Mouse (Mus musculus) thymus, adult 2 months (tissue): ENCODE results near the gene Rasgrp3. TPM values are rescaled to one million over a fixed set of nuclear protein-coding genes. Genes with fewer than 3 reads are reported as not detected.

Experiments used
- DNase-seq: peaks from one replicate; pipeline ENCODE4 v3.0.0; 2021
- H3K27ac ChIP-seq: fragments of 200-500 bp; 2 replicates; pipeline ENCODE4 v1.5.1; 2012; ENCODE audit warnings: low read length, control low read depth; ENCODE audit not compliant: control insufficient read depth, insufficient read depth
- H3K27me3 ChIP-seq: fragments of 200-500 bp; 2 replicates; pipeline ENCODE4 v1.6.1; 2012; ENCODE audit warnings: mild to moderate bottlenecking, low read length, moderate library complexity, mixed read lengths; ENCODE audit not compliant: control insufficient read depth, insufficient read depth
- H3K36me3 ChIP-seq: fragments of 200-500 bp; 2 replicates; pipeline ENCODE4 v1.6.1; 2012; ENCODE audit warnings: mild to moderate bottlenecking, low read length, moderate library complexity; ENCODE audit not compliant: control insufficient read depth, insufficient read depth
- H3K4me1 ChIP-seq: fragments of 200-500 bp; replicated peaks from 2 replicates; pipeline ENCODE4 v1.6.1; 2012; ENCODE audit warnings: low read length; ENCODE audit not compliant: control insufficient read depth, insufficient read depth
- H3K4me3 ChIP-seq: fragments of 200-500 bp; 2 replicates; pipeline ENCODE4 v1.5.1; 2012; ENCODE audit warnings: mild to moderate bottlenecking, low read length, control low read depth, moderate library complexity; ENCODE audit not compliant: control insufficient read depth, insufficient read depth
- CTCF ChIP-seq: fragments of 200-500 bp; IDR thresholded peaks from 2 replicates; pipeline ENCODE4 v1.5.1; 2012; ENCODE audit warnings: mild to moderate bottlenecking, control low read depth, low read length, moderate library complexity, borderline replicate concordance; ENCODE audit not compliant: control insufficient read depth, poor library complexity, insufficient read depth; ENCODE audit errors: extremely low read depth
- POLR2A ChIP-seq: fragments of 200-500 bp; IDR thresholded peaks from 2 replicates; pipeline ENCODE4 v1.6.1; 2012; ENCODE audit warnings: mild to moderate bottlenecking, low read length, control low read depth, moderate library complexity; ENCODE audit not compliant: control insufficient read depth, poor library complexity, insufficient read depth; ENCODE audit errors: extremely low read depth
- WGBS: fragments of 180-500 bp; shearing (Covaris S2); methylation state at CpG from one replicate; pipeline ENCODE4 v1.1.7; 2018; 5-methylcytosine and 5-hydroxymethylcytosine counted together
- polyA plus RNA-seq: library from polyadenylated mRNA; depleted of rRNA; stranded (reverse); fragments of >200 nt; gene quantifications from 2 replicates; pipeline ENCODE4 v1.2.3, GENCODE M21; 2012

Rasgrp3 gene
- polyA plus RNA-seq, 1 experiment, result 1.9 TPM

DNA sequence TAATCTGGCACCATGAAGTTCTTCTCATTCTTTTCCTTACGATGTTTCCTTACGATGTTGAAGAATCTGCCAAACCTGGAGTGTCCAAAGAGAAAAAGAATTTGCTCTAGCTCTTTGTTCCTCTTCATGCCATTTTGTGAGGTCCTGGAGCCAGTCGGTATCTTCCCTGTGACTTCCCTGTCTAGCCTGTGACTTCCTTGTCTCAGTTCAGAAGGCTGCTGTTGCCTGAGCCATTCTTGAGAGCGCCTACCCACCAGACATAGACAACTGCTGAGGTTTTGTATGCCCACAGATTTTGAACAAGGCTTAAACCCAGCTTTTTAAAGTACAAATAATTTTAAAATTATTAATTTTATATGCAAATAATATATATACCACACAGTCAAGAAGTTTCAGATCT, 31.3 kb downstream of the Rasgrp3 start:
- TF ChIP-seq POLR2A (no peak), CTCF (no peak)
- DNase-seq, result no peak
- WGBS, result 78% methylated on average over 4 of the region's 4 CpGs
- Histone ChIP-seq H3K27me3 (no peaks in the 10 kb centered on the region), H3K27ac (no peak overlapping the region), H3K4me3 (no peak overlapping the region), H3K4me1 (no peaks in the 10 kb centered on the region), H3K36me3 (no peaks in the 10 kb centered on the region)

DNA sequence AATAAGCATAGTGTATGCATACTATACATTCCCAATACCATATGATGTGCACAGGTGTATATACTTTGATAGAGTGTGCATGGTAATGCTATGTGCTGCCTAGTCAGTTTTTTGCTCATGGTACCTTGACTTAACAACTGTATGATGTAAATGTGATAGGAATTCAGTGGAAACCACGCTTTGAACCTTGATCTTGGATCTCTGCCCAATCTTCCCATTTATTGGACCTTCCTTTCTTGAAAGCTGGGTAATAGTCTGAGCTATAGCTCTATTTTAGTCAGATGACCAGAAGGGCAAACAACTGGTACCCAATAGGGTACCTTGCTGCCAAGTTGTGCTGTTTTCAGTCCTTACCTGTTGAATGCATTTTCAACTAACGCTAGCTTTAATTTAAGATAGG, 31.8 kb downstream of the Rasgrp3 start:
- Histone ChIP-seq H3K4me3 (no peak overlapping the region), H3K27me3 (no peaks in the 10 kb centered on the region), H3K4me1 (no peaks in the 10 kb centered on the region), H3K27ac (no peak overlapping the region), H3K36me3 (no peaks in the 10 kb centered on the region)
- TF ChIP-seq POLR2A, result no peak
- TF ChIP-seq CTCF, result no peak
- WGBS, result 94% methylated on average over 2 of the region's 2 CpGs
- DNase-seq, result no peak

DNA sequence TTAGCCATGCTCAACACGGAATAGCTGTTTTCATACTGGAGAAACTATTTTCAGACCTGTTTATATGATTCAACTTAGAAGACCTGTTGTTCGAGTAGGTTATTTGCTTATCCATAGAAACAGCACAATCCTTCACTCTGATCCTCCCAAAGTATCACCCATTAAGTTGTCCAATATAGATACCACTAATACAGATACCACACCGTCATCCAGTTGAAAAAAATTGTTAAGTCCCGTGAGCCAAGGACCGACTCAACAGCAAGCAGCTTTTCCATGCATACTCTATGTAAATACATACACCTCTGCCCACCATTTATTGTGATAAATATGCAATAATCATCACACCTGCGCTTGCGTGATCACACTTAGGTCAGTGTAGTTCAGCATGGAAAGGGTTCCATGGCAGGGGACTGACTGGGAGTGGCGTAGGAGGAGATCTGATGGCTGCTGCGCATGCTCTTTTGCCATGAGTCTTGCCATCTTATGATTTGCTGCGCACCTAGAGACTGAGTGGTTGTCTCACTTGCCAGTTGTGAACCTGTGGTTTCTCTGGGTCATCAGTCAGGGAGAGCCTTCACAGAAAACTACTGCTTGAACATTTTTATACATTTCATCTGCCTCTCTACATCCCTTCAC, 32.9 kb downstream of the Rasgrp3 start:
- H3K27me3 ChIP-seq, result no peaks in the 10 kb centered on the region
- DNase-seq, result no peak
- WGBS, result 98% methylated on average over 10 of the region's 10 CpGs
- TF ChIP-seq CTCF (no peak), POLR2A (no peak)
- no peak overlapping the region for H3K4me3 ChIP-seq
- H3K4me1 ChIP-seq, result no peaks in the 10 kb centered on the region
- H3K36me3 ChIP-seq, result no peaks in the 10 kb centered on the region
- H3K27ac ChIP-seq, result no peak overlapping the region

DNA sequence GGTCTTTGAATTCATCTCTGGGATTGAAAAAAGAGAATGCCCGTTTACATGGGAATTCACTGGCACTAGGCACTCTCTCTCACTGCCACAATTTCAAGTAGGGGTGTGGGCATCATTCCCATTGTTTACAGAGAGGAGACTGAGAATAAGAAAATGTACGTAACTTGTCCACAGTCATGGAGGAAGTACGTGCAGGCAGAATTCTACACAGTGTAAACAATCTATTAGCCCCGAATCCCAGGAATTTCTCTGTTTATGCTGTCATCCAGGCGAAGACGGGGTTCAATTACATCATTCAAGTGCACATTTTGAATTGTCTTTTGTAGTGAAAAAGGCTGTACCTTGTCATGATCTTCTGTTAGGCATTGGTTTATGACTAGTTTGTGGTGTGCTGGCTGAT, 34.6 kb downstream of the Rasgrp3 start:
- no peak for TF ChIP-seq POLR2A
- no peak for TF ChIP-seq CTCF
- DNase-seq, result no peak
- Histone ChIP-seq H3K27me3 (no peaks in the 10 kb centered on the region), H3K27ac (no peak overlapping the region), H3K36me3 (no peaks in the 10 kb centered on the region), H3K4me1 (no peaks in the 10 kb centered on the region), H3K4me3 (no peak overlapping the region)
- 90% methylated on average over 6 of the region's 6 CpGs for WGBS

DNA sequence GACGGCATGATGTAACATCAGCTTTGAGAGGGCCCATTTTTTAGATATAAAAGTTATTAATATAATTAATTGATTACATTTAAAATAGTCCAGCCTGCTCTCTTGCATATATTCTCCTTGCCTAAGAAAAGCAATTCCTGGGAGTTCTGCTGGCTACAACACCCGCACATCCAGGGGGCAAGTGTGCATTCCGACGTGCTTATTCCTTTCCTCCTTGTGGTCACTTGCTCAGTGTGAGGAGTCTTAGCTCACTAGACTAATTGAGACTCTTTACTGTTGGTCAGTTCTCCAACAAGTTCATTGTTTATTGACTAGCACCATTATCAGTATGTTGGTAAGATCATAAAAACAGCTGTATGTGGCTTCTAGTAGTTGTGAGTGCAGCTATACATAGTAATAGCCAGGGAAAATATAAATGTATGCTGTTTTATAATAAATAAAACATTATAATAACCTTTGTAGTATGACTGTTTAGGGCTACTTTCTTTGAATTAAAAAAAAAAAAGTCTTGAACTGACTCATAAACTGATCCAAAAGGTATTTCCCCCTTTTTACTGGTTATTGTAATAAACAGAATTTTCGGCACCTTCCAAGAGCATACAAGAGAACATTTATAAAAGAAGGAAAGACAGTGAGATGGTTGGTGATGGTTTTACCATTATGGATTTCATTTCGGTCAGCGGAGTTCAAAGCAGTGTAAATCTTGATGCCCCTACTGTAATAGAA, 35.4 kb downstream of the Rasgrp3 start:
- TF ChIP-seq POLR2A, result no peak
- no peak for TF ChIP-seq CTCF
- Histone ChIP-seq H3K4me1 (no peaks in the 10 kb centered on the region), H3K27ac (no peak overlapping the region), H3K4me3 (no peak overlapping the region), H3K27me3 (no peaks in the 10 kb centered on the region), H3K36me3 (no peaks in the 10 kb centered on the region)
- DNase-seq, result no peak
- 97% methylated on average over 7 of the region's 7 CpGs for WGBS

DNA sequence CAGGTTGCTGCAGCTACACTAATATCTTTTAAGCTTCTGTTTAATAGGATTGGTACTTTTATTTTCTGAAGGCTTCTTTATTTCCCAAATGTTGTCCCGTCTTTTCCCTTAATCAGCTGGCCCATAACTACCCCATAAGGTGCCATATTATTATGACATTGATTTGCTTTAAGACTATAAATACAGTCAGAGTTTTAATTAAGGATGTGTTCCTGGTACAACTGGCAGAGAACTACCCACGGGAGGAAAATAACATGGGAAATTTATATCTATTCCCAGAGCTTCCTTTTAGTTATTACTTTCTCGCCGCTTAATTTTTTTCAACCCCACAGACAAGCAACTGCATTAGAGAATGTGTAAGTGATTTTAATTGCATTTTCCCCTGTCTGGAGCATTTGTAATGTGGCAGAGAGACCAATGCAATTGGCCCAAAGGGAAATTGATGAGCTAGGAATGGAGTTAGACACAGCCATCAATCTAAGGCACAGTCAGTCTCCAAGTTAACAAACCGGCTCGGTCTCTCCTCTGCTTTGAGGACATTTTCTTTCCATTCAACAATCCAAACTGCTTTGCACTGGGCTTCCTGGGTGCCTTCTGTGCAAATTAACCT, 36.1 kb downstream of the Rasgrp3 start:
- TF ChIP-seq POLR2A (no peak), CTCF (no peak)
- no peak for DNase-seq
- 93% methylated on average over 6 of the region's 6 CpGs for WGBS
- H3K27me3 ChIP-seq, result no peaks in the 10 kb centered on the region
- H3K27ac ChIP-seq, result no peak overlapping the region
- no peak overlapping the region for H3K4me3 ChIP-seq
- H3K36me3 ChIP-seq, result no peaks in the 10 kb centered on the region
- H3K4me1 ChIP-seq, result no peaks in the 10 kb centered on the region
